Mouse (Mus musculus): ENCODE data around the gene Zranb3. TPM values are rescaled to one million over a fixed set of nuclear protein-coding genes. Genes with fewer than 3 reads are reported as not detected.
"Not testable (repeated sequence)": the region's sequence is repeated elsewhere in the genome, so short reads cannot be mapped to it uniquely, and the experiment has no call there.

The Zranb3 gene
- total RNA-seq, 2 experiments from 2014 or later = 6.9 to 7.4 TPM

GRCm38 (mm10) chr1:127993892-127994291 is 109.0 kb downstream of the Zranb3 start:
- DNase-seq (ENCODE audit: low spot score in 2 of 2) = no peak

GRCm38 (mm10) chr1:127989876-127990731 is 112.7 kb downstream of the Zranb3 start:
- DNase-seq (ENCODE audit: low spot score in 2 of 2) = peak in 1 of 2 experiments; percentile 24

GRCm38 (mm10) chr1:127989387-127989786 is 113.5 kb downstream of the Zranb3 start:
- no peak for DNase-seq (ENCODE audit: low spot score in 2 of 2)

GRCm38 (mm10) chr1:127988246-127988645 is 114.6 kb downstream of the Zranb3 start:
- DNase-seq (ENCODE audit: low spot score in 2 of 2) = no peak

- DNase-seq (ENCODE audit: low spot score in 2 of 2) = no peak
Measured at GRCm38 (mm10) chr1:127985391-127985790, 117.5 kb downstream of the Zranb3 start.

GRCm38 (mm10) chr1:127983274-127983993 is 119.4 kb downstream of the Zranb3 start:
- no peak for DNase-seq (ENCODE audit: low spot score in 2 of 2)

- DNase-seq (ENCODE audit: low spot score in 2 of 2) = no peak
Measured at GRCm38 (mm10) chr1:127982268-127982667, 120.6 kb downstream of the Zranb3 start.

- no peak for DNase-seq (ENCODE audit: low spot score in 2 of 2)
Measured at GRCm38 (mm10) chr1:127980911-127981559, 121.8 kb downstream of the Zranb3 start.

GRCm38 (mm10) chr1:127978125-127978524 is 124.7 kb downstream of the Zranb3 start:
- DNase-seq (ENCODE audit: low spot score in 2 of 2) = no peak

GRCm38 (mm10) chr1:127976106-127976505 is 126.7 kb downstream of the Zranb3 start:
- DNase-seq (ENCODE audit: low spot score in 2 of 2) = no peak

- peak; percentile 40 to 45 for DNase-seq (ENCODE audit: low spot score in 2 of 2)
Measured at GRCm38 (mm10) chr1:127975676-127976075, 127.2 kb downstream of the Zranb3 start.

- no peak for DNase-seq (ENCODE audit: low spot score in 2 of 2)
Measured at GRCm38 (mm10) chr1:127974082-127974481, 128.8 kb downstream of the Zranb3 start.

- DNase-seq (ENCODE audit: low spot score in 2 of 2) = no peak
Measured at GRCm38 (mm10) chr1:127970870-127971269, 132.0 kb downstream of the Zranb3 start.

GRCm38 (mm10) chr1:127963326-127963725 is 139.5 kb downstream of the Zranb3 start:
- DNase-seq (ENCODE audit: low spot score in 2 of 2) = no peak

- DNase-seq (ENCODE audit: low spot score in 2 of 2) = no peak
Measured at GRCm38 (mm10) chr1:127961140-127961539, 141.7 kb downstream of the Zranb3 start.

GRCm38 (mm10) chr1:127959312-127959718 is 143.5 kb downstream of the Zranb3 start:
- DNase-seq (ENCODE audit: low spot score in 2 of 2) = no peak

- no peak for DNase-seq (ENCODE audit: low spot score in 2 of 2)
Measured at GRCm38 (mm10) chr1:127958801-127959200, 144.0 kb downstream of the Zranb3 start.

GRCm38 (mm10) chr1:127956524-127956923 is 146.3 kb downstream of the Zranb3 start:
- no peak for DNase-seq (ENCODE audit: low spot score in 2 of 2)

- DNase-seq (ENCODE audit: low spot score in 2 of 2) = peak; percentile 53 to 56
Measured at GRCm38 (mm10) chr1:127954800-127955199, 148.0 kb downstream of the Zranb3 start.

GRCm38 (mm10) chr1:127954198-127954597 is 148.6 kb downstream of the Zranb3 start:
- DNase-seq (ENCODE audit: low spot score in 2 of 2) = not testable (repeated sequence)

GRCm38 (mm10) chr1:127952276-127952675 is 150.6 kb downstream of the Zranb3 start:
- DNase-seq (ENCODE audit: low spot score in 2 of 2) = no peak

GRCm38 (mm10) chr1:127948748-127949147 is 154.1 kb downstream of the Zranb3 start:
- DNase-seq (ENCODE audit: low spot score in 2 of 2) = no peak

Measured in left cerebral cortex, adult 18-20 months (tissue).